Comparison of ENCODE assay signal across 9 mouse cellular contexts in the genomic region with DNA sequence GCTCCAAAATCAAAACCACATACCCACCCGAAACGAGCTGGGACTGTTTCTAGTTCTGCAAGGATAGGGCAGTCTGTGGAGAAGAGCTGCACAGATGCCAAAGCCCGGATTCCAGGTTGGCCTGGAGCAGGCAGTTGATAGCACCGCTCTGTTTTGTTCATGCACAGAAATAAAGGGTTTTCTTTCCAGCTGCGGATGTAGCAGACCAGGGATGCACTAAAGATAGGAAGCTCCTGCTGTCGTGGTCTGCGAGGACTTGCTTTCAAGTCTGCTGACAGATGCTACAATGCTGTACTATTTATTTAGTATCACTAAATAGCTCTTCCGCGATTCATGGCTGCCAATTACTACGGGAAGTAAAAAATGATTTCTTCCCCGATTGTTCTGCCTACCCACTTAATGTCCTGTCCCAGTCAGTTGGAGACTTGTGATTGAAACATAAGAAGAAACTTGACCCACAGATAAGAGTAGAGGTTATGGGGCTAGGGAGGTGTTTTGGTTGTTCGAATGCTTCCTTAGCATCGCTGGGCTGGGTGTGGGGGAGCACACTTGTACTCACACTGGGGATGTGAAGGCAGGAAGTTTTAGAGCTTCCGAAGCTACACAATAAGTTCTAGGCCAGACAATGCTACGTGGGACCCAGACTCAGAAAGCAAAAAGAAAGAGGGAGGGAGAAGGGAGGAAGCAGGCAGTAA. TPM values are rescaled to one million over a fixed set of nuclear protein-coding genes. Genes with fewer than 3 reads are reported as not detected.
DNase-seq lines count a peak whose midpoint lies in the region; ATAC-seq and TF ChIP-seq lines count a peak whose summit lies in the region.
"Had no signal": no experiment of that assay in that cellular context is flagged by ENCODE, and none has a peak within 500 bp of the region (broad histone marks: within the 10 kb centered on the region; RNA-seq: fewer than 3 reads in every experiment).

No protein-coding gene starts in this region.

- no peaks in the 10 kb centered on the region for H3K36me3 ChIP-seq in heart, embryonic 10.5 days
- H3K36me3 ChIP-seq in intestine, postnatal 0 days (ENCODE audit: control insufficient read depth, insufficient read depth): no peaks in the 10 kb centered on the region

- no peak overlapping the region for H3K4me2 ChIP-seq in intestine, postnatal 0 days (replicated peaks; ENCODE audit: low read depth)

- H3K4me3 ChIP-seq in heart, embryonic 10.5 days: no peak overlapping the region
- H3K4me3 ChIP-seq in intestine, postnatal 0 days (ENCODE audit: low read depth, low read length): no peak overlapping the region

- TF ChIP-seq POLR2A in brain, embryonic 14.5 days (IDR thresholded peaks at IDR 0.05; ENCODE audit: borderline replicate concordance, extremely low read depth, insufficient read depth, insufficient read length, poor library complexity, severe bottlenecking): no peak

- no peak overlapping the region for H3K27ac ChIP-seq in heart, embryonic 10.5 days
- H3K27ac ChIP-seq in intestine, postnatal 0 days (ENCODE audit: low read depth, low read length): no peak overlapping the region

- no peak overlapping the region for H3K9ac ChIP-seq in intestine, postnatal 0 days (ENCODE audit: low read depth, low read length)

- peak; percentile 41 for DNase-seq in kidney, adult 9 months
- DNase-seq in kidney, adult 18-20 months: no peak
- DNase-seq in brain, embryonic 14.5 days (ENCODE audit: low read depth): peak; percentile 62
- peak; percentile 68 for DNase-seq in heart, embryonic 10.5 days (ENCODE audit: low spot score)
- peak; percentile 29 for DNase-seq in lung, postnatal 10 days
- no peak for DNase-seq in layer of hippocampus, postnatal 36 days
- no peak for DNase-seq in T-cell, adult 2 months (ENCODE audit: low spot score)

- peaks cover 21% of the 10 kb centered on the region for H3K4me1 ChIP-seq in heart, embryonic 10.5 days
- H3K4me1 ChIP-seq in intestine, postnatal 0 days (replicated peaks; ENCODE audit: control insufficient read depth, insufficient read depth, low read length): peaks cover 5% of the 10 kb centered on the region; the same call in 1 of the 2 replicates

- ATAC-seq in intestine, postnatal 0 days: no peak

- no peaks in the 10 kb centered on the region for H3K9me3 ChIP-seq in heart, embryonic 10.5 days
- no peaks in the 10 kb centered on the region for H3K9me3 ChIP-seq in intestine, postnatal 0 days (ENCODE audit: control insufficient read depth)

- no peak for TF ChIP-seq CTCF in brain, embryonic 14.5 days (IDR thresholded peaks at IDR 0.05; ENCODE audit: borderline replicate concordance, extremely low read depth, insufficient read depth, insufficient read length)
- TF ChIP-seq CTCF in intestine, postnatal 0 days (IDR thresholded peaks at IDR 0.05; ENCODE audit: low read depth): no peak

- WGBS in heart, embryonic 10.5 days: 52% methylated on average over 15 of the region's 15 CpGs
- 64% methylated on average over 15 of the region's 15 CpGs for WGBS in intestine, postnatal 0 days

- no peaks in the 10 kb centered on the region for H3K27me3 ChIP-seq in heart, embryonic 10.5 days (ENCODE audit: insufficient read depth, poor library complexity, severe bottlenecking)
- H3K27me3 ChIP-seq in intestine, postnatal 0 days (replicated peaks; ENCODE audit: control insufficient read depth, insufficient read depth, low read length): no peaks in the 10 kb centered on the region

RNA-seq across cellular contexts. Expression of gene Dcbld1, which starts 41.6 kb away (rescaled TPM):
- polyA plus RNA-seq in brain, embryonic 14.5 days (2012; rRNA removed): 10.3 and 13.3 TPM in 2 replicates
- 9.9 and 17.0 TPM in 2 replicates for polyA plus RNA-seq in heart, embryonic 10.5 days (2016; fragmentation: Nextera tagmentation; extraction: Ambion mirVana)
- total RNA-seq in layer of hippocampus, postnatal 36 days (2021): 1 to 10 TPM; 6.5 to 6.7 TPM
- 36.7 and 37.3 TPM in 2 replicates for polyA plus RNA-seq in intestine, postnatal 0 days (2015; fragmentation: Nextera tagmentation; extraction: Ambion mirVana)
- total RNA-seq: megakaryocyte, adult 5-6 weeks had no signal

Comparison
In these comparisons a context has a peak if more than half of its experiments do, and no peak if none do; other contexts are left out.
1. DNase-seq: peak in kidney, adult 9 months (single experiment), brain, embryonic 14.5 days (single experiment), heart, embryonic 10.5 days (single experiment) and lung, postnatal 10 days (single experiment); none in kidney, adult 18-20 months (single experiment), layer of hippocampus, postnatal 36 days (0 of 2) and T-cell, adult 2 months (single experiment).